Mouse (Mus musculus) hindbrain, embryonic 13.5 days (tissue): ENCODE results near the gene Bcl11a. TPM values are rescaled to one million over a fixed set of nuclear protein-coding genes. Genes with fewer than 3 reads are reported as not detected.

ENCODE experiments used
- ATAC-seq: fragments of 200-750 bp; cut with Nextera tagmentation; 2 replicates; pipeline ENCODE4 v1.8.0; 2017; ENCODE audit warnings: moderate TSS enrichment; ENCODE audit not compliant: low FRiP score
- H3K27ac ChIP-seq: fragments of 300-500 bp; sonication (generic); 2 replicates; pipeline ENCODE4 v1.5.1; 2015; ENCODE audit warnings: inconsistent platforms, mild to moderate bottlenecking, moderate library complexity
- H3K27me3 ChIP-seq: fragments of 300-500 bp; sonication (generic); 2 replicates; pipeline ENCODE4 v1.6.1; 2015; ENCODE audit warnings: mild to moderate bottlenecking, inconsistent platforms
- H3K36me3 ChIP-seq: fragments of 300-500 bp; sonication (generic); 2 replicates; pipeline ENCODE4 v1.6.1; 2015; ENCODE audit warnings: mild to moderate bottlenecking, inconsistent platforms
- H3K4me1 ChIP-seq: fragments of 300-500 bp; sonication (generic); replicated peaks from 2 replicates; pipeline ENCODE4 v1.6.1; 2015; ENCODE audit warnings: inconsistent platforms
- H3K4me2 ChIP-seq: fragments of 300-500 bp; sonication (generic); 2 replicates; pipeline ENCODE4 v1.6.1; 2015; ENCODE audit warnings: inconsistent platforms, mild to moderate bottlenecking, moderate library complexity
- H3K4me3 ChIP-seq: fragments of 300-500 bp; sonication (generic); 2 replicates; pipeline ENCODE4 v1.5.1; 2015; ENCODE audit warnings: mild to moderate bottlenecking, inconsistent platforms
- H3K9ac ChIP-seq: fragments of 300-500 bp; sonication (generic); 2 replicates; pipeline ENCODE4 v1.6.1; 2015; ENCODE audit warnings: mild to moderate bottlenecking, inconsistent platforms
- H3K9me3 ChIP-seq: fragments of 300-500 bp; sonication (generic); 2 replicates; pipeline ENCODE4 v1.6.1; 2016; ENCODE audit warnings: inconsistent platforms
- WGBS: fragments of 180-500 bp; shearing (Covaris S2); methylation state at CpG from one replicate; pipeline ENCODE4 v1.1.7; 2015; 5-methylcytosine and 5-hydroxymethylcytosine counted together
- polyA plus RNA-seq: library from polyadenylated mRNA; unstranded; fragments of >200 nt; fragmentation: Nextera tagmentation; extraction: Ambion mirVana; gene quantifications from 2 replicates; pipeline ENCODE4 v1.2.1, GENCODE M21; 2015

Bcl11a gene
- polyA plus RNA-seq, 1 experiment from 2014 or later, result 129 TPM

DNA sequence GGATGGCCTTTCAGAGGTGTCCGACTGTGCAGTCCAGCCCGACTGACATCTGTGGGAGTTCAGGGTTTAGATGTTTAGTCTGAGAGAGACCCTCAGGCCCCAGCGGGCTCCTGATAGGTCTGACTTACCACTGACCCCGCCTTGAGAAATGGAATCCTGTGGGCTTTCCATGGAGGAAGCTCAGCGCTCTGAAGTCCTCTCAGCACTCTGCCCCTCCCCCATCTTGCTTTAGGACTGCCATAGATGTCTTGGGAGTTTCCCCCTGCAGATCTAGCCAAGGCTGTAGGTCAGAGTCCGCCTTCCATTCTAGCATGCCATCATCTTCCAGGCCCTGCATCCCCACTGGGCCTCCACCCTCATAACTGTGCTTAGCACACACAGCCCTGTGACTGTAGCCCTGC, 131.1 kb downstream of the Bcl11a start:
- Histone ChIP-seq H3K4me3 (no peak overlapping the region), H3K27me3 (no peaks in the 10 kb centered on the region), H3K9me3 (no peaks in the 10 kb centered on the region), H3K36me3 (no peaks in the 10 kb centered on the region), H3K4me2 (no peak overlapping the region), H3K4me1 (peaks cover 8% of the 10 kb centered on the region), H3K9ac (no peak overlapping the region), H3K27ac (no peak overlapping the region)
- no peak for ATAC-seq
- WGBS, result 45% methylated on average over 6 of the region's 6 CpGs

DNA sequence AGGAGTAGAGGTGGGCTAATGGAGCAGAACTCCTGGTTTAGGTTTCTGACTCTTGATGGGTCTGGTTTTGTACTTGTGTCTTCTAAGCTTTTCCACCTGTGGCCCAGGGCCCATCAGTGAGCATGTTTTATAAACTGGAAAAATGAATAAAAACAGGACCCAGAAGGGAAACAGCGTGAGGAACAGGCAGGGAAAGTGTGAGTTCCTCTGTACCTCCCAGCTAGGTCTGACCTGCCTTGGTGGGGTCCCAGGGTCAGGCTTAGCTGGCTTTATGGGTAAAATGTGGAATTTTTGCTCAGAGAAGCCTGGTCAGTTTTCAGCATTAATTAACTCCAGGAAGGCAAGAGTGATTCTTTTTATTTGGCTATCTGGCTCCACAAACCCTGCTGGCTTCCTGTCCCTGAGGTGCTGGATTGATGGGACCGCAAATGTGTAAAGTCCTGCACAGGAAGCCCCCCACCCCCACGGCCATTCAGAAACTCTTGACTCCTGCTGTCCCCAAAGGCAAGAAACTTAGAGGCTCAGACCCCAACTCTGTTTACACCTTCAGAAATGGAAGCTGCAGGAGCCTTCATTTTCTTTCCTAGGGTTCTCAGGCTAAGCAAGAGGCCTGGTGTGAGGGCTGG, 136.8 kb downstream of the Bcl11a start:
- no peaks in the 10 kb centered on the region for H3K9me3 ChIP-seq
- H3K9ac ChIP-seq, result no peak overlapping the region
- H3K4me2 ChIP-seq, result no peak overlapping the region
- H3K27me3 ChIP-seq, result no peaks in the 10 kb centered on the region
- H3K4me1 ChIP-seq, result peaks cover 8% of the 10 kb centered on the region
- H3K4me3 ChIP-seq, result no peak overlapping the region
- 71% methylated on average over 3 of the region's 3 CpGs for WGBS
- ATAC-seq, result no peak
- H3K27ac ChIP-seq, result no peak overlapping the region
- no peaks in the 10 kb centered on the region for H3K36me3 ChIP-seq

- H3K27ac ChIP-seq, result no peak overlapping the region
- H3K4me3 ChIP-seq, result no peak overlapping the region
- H3K27me3 ChIP-seq, result no peaks in the 10 kb centered on the region
- H3K9me3 ChIP-seq, result no peaks in the 10 kb centered on the region
- H3K36me3 ChIP-seq, result no peaks in the 10 kb centered on the region
- no peak for ATAC-seq
- H3K9ac ChIP-seq, result no peak overlapping the region
- 91% methylated on average over 6 of the region's 6 CpGs for WGBS
- H3K4me1 ChIP-seq, result no peaks in the 10 kb centered on the region
- no peak overlapping the region for H3K4me2 ChIP-seq
Observed at GRCm38 (mm10) chr11:24217741-24218333, 140.0 kb downstream of the Bcl11a start.

- H3K4me3 ChIP-seq, result no peak overlapping the region
- H3K27ac ChIP-seq, result no peak overlapping the region
- 88% methylated on average over 4 of the region's 4 CpGs for WGBS
- no peak for ATAC-seq
- no peak overlapping the region for H3K4me2 ChIP-seq
- no peaks in the 10 kb centered on the region for H3K27me3 ChIP-seq
- H3K4me1 ChIP-seq, result no peaks in the 10 kb centered on the region
- H3K36me3 ChIP-seq, result no peaks in the 10 kb centered on the region
- no peak overlapping the region for H3K9ac ChIP-seq
- no peaks in the 10 kb centered on the region for H3K9me3 ChIP-seq
Observed at GRCm38 (mm10) chr11:24221601-24222307, 143.9 kb downstream of the Bcl11a start.

Other genes starting within 250 kb of the Bcl11a start
- gene Papolg, start 182.8 kb upstream of the Bcl11a start, polyA plus RNA-seq, result 23.6 and 24.6 TPM in 2 replicates
- 0.23 TPM in 1 of 2 replicates, not detected in the other for gene A830031A19Rik, start 3.0 kb upstream of the Bcl11a start, polyA plus RNA-seq